Mouse (Mus musculus) neural tube, postnatal 0 days (tissue): ENCODE measurements around the gene Grtp1. TPM values are rescaled to one million over a fixed set of nuclear protein-coding genes. Genes with fewer than 3 reads are reported as not detected.

Experiments used
- microRNA counts: library from miRNA; unstranded; fragments of <30 nt; microRNA quantifications from one replicate; lab custom pipeline; 2015
- microRNA-seq: library from miRNA; unstranded; fragments of <30 nt; microRNA quantifications from one replicate; pipeline ENCODE4, GENCODE M21; 2016
- polyA plus RNA-seq: library from polyadenylated mRNA; unstranded; fragments of >200 nt; fragmentation: Nextera tagmentation; extraction: Ambion mirVana; gene quantifications from 2 replicates; pipeline ENCODE4 v1.2.1, GENCODE M21; 2015

The Grtp1 gene
- polyA plus RNA-seq = 19.1 and 19.8 TPM in 2 replicates

DNA sequence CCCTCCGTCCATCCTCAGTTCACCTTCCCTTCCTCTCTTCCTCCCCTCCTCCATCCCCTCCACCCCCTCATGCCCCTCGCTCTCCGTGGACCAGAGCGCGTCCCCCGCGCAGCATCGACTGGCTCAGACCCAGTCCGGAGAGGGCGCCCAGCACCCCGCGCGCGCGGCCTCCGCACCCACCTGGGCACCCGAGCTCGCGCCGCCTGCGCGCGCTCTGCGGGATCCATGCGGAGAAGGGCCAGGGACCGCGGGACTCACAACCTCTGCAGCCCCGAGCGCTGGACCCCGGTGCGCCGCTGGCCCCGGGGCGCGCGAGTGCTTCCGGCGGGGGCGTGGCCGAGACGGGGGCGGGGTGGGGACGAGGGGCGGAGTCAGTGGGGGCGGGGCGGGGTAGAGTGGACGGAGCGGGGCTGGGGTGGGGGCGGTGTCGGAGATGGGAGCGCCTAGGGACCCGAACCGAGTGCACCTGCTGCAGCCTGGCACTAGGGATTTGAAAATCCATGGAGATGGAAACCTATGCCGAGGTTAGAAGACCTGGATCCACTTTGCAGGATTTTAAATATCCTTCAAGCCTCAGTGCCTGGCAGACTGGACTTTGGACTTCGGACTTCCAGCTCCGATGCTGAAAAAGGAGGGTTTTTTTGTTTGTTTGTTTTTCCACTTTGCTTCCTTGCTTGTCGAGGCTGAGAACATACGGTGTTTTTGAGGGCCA, at the start of gene Grtp1:
TSS of gene Grtp1 (minus strand) at position 320 of the 712 bp plus-strand sequence.

GRCm38 (mm10) chr8:13158718-13159376, 41.6 kb downstream of the Grtp1 start, which contains the start of gene Lamp1:
Lamp1 (plus strand) TSS chr8:13159161.

MicroRNAs encoded within 50 kb of the gene (microRNA counts, 519-probe panel; counts per million panel counts)
- 40.5 counts per million for microRNA mmu-miR-1968 (lab: Ali Mortazavi, UCI)

Small RNA genes within 50 kb of the gene (microRNA-seq; reads per million reads assigned to microRNA genes)
- gene Mir1968 = 16.5 reads per million, percentile 24 among the genes with 10 or more reads in this experiment
- not detected for gene Mir7065

Other genes starting within 250 kb of the Grtp1 start
- gene F7, start 174.6 kb downstream of the Grtp1 start, polyA plus RNA-seq = 0.08 and 0.11 TPM in 2 replicates
- gene F10, start 163.3 kb downstream of the Grtp1 start, polyA plus RNA-seq = 0.10 and 0.17 TPM in 2 replicates
- gene Proz, start 139.7 kb downstream of the Grtp1 start, polyA plus RNA-seq = 0.48 and 0.65 TPM in 2 replicates
- 25.8 and 28.4 TPM in 2 replicates for gene Pcid2, start 95.2 kb downstream of the Grtp1 start, polyA plus RNA-seq
- gene Cul4a, start 95.0 kb downstream of the Grtp1 start, polyA plus RNA-seq = 53.5 and 54.3 TPM in 2 replicates
- gene Lamp1, start 41.5 kb downstream of the Grtp1 start, polyA plus RNA-seq = 395 and 409 TPM in 2 replicates
- gene Adprhl1, start 53.5 kb upstream of the Grtp1 start, polyA plus RNA-seq = 0.48 and 1.1 TPM in 2 replicates
- 24.0 and 28.9 TPM in 2 replicates for gene Dcun1d2, start 87.5 kb upstream of the Grtp1 start, polyA plus RNA-seq
- 38.1 and 38.7 TPM in 2 replicates for gene Tmco3, start 87.6 kb upstream of the Grtp1 start, polyA plus RNA-seq
- gene Tfdp1, start 138.1 kb upstream of the Grtp1 start, polyA plus RNA-seq = 73.7 TPM in 2 replicates
- not detected in 2 replicates for gene Atp4b, start 196.2 kb upstream of the Grtp1 start, polyA plus RNA-seq
- gene Grk1, start 204.5 kb upstream of the Grtp1 start, polyA plus RNA-seq = 0.03 TPM in 1 of 2 replicates, not detected in the other
- gene Tmem255b, start 234.6 kb upstream of the Grtp1 start, polyA plus RNA-seq = 6.6 and 7.2 TPM in 2 replicates